Mouse (Mus musculus): ENCODE data around the gene Gm3239. TPM values are rescaled to one million over a fixed set of nuclear protein-coding genes. Genes with fewer than 3 reads are reported as not detected.
"Not testable (repeated sequence)": the region's sequence is repeated elsewhere in the genome, so short reads cannot be mapped to it uniquely, and the experiment has no call there.

The Gm3239 gene
- not detected for total RNA-seq (2021)

DNA sequence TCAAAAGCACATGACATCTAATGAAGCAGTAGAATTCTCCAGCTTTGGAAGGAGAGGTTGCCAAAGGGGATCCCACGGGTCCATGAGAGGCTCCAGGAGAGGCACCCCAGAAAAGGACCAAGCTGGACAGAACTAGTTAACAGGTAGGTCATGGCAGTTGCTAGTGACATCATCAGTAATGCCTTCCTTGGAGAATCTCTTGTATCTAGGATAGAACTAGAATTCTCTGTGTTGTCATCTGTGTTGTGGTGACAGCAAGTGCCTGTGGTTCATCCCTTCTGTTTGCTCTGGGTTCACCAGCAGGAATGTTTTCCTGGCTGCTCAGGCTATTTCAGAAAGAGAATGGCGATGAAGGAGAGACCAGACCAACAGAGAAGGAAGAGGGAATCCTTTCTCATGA lies at the start of gene Gm3239:
Gene Gm3239 (plus strand): TSS at position 301 of the 400 bp plus-strand sequence.
- DNase-seq: not testable (repeated sequence)

GRCm38 (mm10) chr14:4632052-4632451 lies 31.9 kb upstream of the Gm3239 start, which contains the start of gene Gm8159:
Gene Gm8159 (plus strand): TSS chr14:4632352.
- DNase-seq: not testable (repeated sequence)

- peak; percentile 18 for DNase-seq
These were observed 14.7 kb upstream of the Gm3239 start for GRCm38 (mm10) chr14:4649309-4649708.

DNA sequence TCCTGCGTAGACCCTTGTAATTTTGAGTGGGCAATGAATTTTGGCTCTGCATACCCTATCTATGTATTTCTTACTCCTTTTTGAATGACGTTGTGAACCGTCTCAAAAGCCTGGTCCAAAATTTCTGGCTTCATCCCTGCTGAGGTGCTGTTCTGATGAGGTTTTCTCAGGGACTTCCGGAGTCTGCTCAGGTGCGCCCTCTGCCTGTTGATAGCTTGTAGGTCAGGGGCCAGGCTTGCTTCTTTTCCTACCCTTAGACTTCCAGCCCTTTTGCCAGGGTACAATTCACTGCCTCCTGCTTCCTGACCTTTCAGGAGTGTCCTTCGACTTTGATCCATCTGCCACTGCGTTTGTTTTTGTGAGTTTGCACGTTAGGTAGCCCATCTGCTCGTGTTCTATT lies 13.7 kb upstream of the Gm3239 start:
- DNase-seq: peak; percentile 26

DNA sequence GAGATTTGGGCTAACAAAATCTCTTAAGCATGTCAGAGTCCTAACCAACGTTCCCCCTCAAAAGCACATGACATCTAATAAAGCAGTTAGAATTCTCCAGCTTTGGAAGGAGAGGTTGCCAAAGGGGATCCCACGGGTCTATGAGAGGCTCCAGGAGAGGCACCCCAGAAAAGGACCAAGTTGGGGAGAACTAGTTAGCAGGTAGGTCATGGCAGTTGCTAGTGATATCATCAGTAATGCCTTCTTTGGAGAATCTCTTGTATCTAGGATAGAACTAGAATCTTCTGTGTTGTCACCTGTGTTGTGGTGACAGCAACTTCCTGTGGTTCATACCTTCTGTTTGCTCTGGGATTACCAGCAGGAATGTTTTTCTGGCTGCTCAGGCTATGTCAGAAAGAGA lies 44.9 kb downstream of the Gm3239 start, which contains the start of gene Gm7876:
Gene Gm7876 (plus strand): TSS at position 301 of the 400 bp plus-strand sequence.
- not testable (repeated sequence) for DNase-seq

Other genes with a start within 250 kb of the Gm3239 start
- gene Gm3164, start 248.7 kb upstream of the Gm3239 start, total RNA-seq (2021): under 1 TPM; 0.70 to 0.79 TPM
- not detected for gene Gm3173, start 233.2 kb upstream of the Gm3239 start, total RNA-seq (2021)
- not detected for gene Gm3182, start 182.4 kb upstream of the Gm3239 start, total RNA-seq (2021)
- gene Gm3047, start 108.8 kb upstream of the Gm3239 start, total RNA-seq (2021): not detected
- under 1 TPM in 1 of 2 experiments, not detected in 1; 0.21 TPM for gene Gm8159, start 31.8 kb upstream of the Gm3239 start, total RNA-seq (2021)
- not detected for gene Gm7876, start 45.0 kb downstream of the Gm3239 start, total RNA-seq (2021)
- gene Gm3252, start 62.6 kb downstream of the Gm3239 start, total RNA-seq (2021): under 1 TPM; 0.17 to 0.23 TPM
- gene Gm9602, start 112.1 kb downstream of the Gm3239 start, total RNA-seq (2021): not detected
- gene Gm3269, start 173.9 kb downstream of the Gm3239 start, total RNA-seq (2021): not detected
- gene Gm3264, start 191.4 kb downstream of the Gm3239 start, total RNA-seq (2021): 1 to 10 TPM in 1 of 2 experiments, under 1 TPM in 1; 0.81 to 5.3 TPM
- not detected for gene Gm3278, start 228.2 kb downstream of the Gm3239 start, total RNA-seq (2021)